Mouse (Mus musculus) left cerebral cortex, postnatal 36 days (tissue): ENCODE results near the gene Pgbd5. TPM values are rescaled to one million over a fixed set of nuclear protein-coding genes. Genes with fewer than 3 reads are reported as not detected.

Experiments
- DNase-seq, 2 experiments: peaks; one replicate each; pipeline ENCODE4 v3.0.0; 2021 to 2022; ENCODE audit warnings: low spot score in 2 of 2, mixed read lengths in 1 of 2
- intact Hi-C: fragments of 180-260 bp; cut with DNase I; formaldehyde crosslinking; loops from one replicate; pipeline ENCODE4 v1.15.1; 2025
- total RNA-seq, 2 experiments: library from RNA; stranded (reverse); gene quantifications; 2 replicates each; pipeline ENCODE4 v1.2.3; 2021

The Pgbd5 gene
- total RNA-seq, 2 experiments from 2014 or later = 211 to 220 TPM

DNA sequence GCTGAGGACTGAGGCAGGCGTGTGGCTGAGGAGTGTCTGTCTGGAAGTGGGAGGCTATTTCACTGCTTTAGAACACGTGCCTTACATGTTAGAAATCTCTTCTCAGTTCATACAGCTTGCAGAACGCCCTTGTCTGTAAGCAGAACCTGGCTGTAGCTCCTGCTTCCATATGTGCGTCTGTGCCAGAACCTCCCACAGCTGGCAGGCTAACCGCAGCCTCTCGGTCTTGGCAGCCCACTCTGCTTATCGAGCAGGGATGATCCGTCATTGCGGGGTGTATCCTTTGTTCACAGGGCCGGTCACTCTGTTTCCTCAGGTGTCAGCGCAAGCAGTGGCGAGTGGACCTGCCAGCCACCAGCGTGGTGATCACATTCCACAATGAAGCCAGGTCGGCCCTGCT lies 116.1 kb downstream of the Pgbd5 start:
- intact Hi-C loops = no loop called here

DNA sequence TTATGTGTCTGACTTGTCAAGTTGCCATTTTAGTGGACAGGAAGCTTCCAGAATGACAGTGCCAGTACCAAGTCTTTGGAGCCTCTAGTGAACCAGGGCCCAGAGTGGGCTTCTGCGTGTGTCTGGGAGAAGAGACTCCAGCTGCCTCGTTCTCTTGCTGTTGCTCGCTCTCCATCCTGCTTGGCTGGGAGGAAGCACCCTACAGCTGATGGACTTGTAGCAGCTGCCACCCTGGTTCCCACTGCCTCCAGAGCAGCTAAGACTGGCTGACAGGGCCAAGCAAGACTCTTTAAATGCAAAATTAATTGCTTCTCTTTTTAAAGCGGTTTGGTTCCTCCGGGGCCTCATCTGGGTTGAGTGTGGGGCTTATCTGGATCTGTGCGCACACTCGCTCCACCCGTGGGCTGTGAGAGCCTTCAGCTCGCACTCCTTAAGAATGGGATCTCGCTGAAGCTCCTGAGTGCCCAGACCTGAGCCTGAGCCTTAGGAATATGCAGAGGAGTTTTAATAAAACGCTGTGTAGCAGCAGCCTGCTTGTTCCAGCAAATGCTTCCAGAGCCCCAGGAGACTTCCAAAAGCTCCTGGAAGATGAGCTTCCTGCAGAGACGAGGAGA lies 118.1 kb downstream of the Pgbd5 start:
- peak in 1 of 2 experiments; percentile 22 for DNase-seq
- intact Hi-C loops = no loop called here

More for the DNA sequence above, 116.1 kb downstream of the Pgbd5 start:
- DNase-seq = peak; percentile 52 to 64

DNA sequence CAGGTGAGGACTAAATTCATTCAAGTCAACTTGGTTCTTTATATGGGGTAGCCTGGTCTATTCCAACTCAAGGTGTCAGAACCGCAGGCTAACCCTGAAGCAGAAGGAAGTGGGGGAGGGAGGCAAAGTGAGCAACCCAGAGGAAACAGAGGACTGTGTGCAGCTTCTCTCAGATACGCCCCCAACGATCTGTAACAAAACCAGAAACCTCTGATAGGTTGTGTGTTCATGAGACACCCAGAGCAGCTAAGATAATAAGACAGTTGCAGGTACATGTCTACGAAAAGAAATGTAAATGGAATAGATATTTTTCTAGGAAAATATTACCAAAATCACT lies 120.2 kb downstream of the Pgbd5 start:
- DNase-seq = no peak
- intact Hi-C loops = loop anchor here (5.0 kb wide), 1 partner anchor 87 kb away; the partner anchor contains the start of gene Galnt2

Other genes starting within 250 kb of the Pgbd5 start
- 10 to 100 TPM; 45.4 to 49.7 TPM for gene Galnt2, start 208.3 kb downstream of the Pgbd5 start, total RNA-seq
- gene Cog2, start 81.1 kb upstream of the Pgbd5 start, total RNA-seq = 10 to 100 TPM; 37.1 to 41.7 TPM
- 10 to 100 TPM; 10.6 to 19.5 TPM for gene Agt, start 130.0 kb upstream of the Pgbd5 start, total RNA-seq
- gene Capn9, start 136.5 kb upstream of the Pgbd5 start, total RNA-seq = under 1 TPM in 1 of 2 experiments, not detected in 1; 0.12 TPM
- gene 2310022B05Rik, start 223.7 kb upstream of the Pgbd5 start, total RNA-seq = 10 to 100 TPM; 52.3 to 58.1 TPM